Mouse (Mus musculus) heart, embryonic 14.5 days (tissue): ENCODE results near the gene Zfp526. TPM values are rescaled to one million over a fixed set of nuclear protein-coding genes. Genes with fewer than 3 reads are reported as not detected.

Experiments used
- ATAC-seq: fragments of 200-750 bp; cut with Nextera tagmentation; 2 replicates; pipeline ENCODE4 v1.8.0; 2017; ENCODE audit warnings: low read depth, moderate TSS enrichment; ENCODE audit not compliant: insufficient number of reproducible peaks, insufficient read depth, low FRiP score
- H3K27ac ChIP-seq, 2 experiments: fragments of 200-500 bp in 1 of 2; fragments of 300-500 bp in 1 of 2; sonication (generic) in 1 of 2; replicated peaks in 1 of 2; 2 replicates each; pipeline ENCODE4 v1.5.1; 2012 to 2014; ENCODE audit warnings: low read depth in 2 of 2, low read length in 2 of 2, control low read depth in 1 of 2, mild to moderate bottlenecking in 1 of 2, mixed read lengths in 1 of 2; ENCODE audit not compliant: control insufficient read depth in 1 of 2, insufficient read depth in 1 of 2
- H3K27me3 ChIP-seq: fragments of 300-500 bp; sonication (generic); 2 replicates; pipeline ENCODE4 v1.6.1; 2014; ENCODE audit warnings: mild to moderate bottlenecking, low read length, control low read depth; ENCODE audit not compliant: control insufficient read depth, insufficient read depth
- H3K36me3 ChIP-seq: fragments of 300-500 bp; sonication (generic); 2 replicates; pipeline ENCODE4 v1.6.1; 2014; ENCODE audit warnings: mild to moderate bottlenecking, control low read depth, low read length, mixed read lengths; ENCODE audit not compliant: control insufficient read depth, insufficient read depth
- H3K4me1 ChIP-seq, 2 experiments: fragments of 200-500 bp in 1 of 2; fragments of 300-500 bp in 1 of 2; sonication (generic) in 1 of 2; 2 replicates each; pipeline ENCODE4 v1.6.1; 2012 to 2014; ENCODE audit warnings: low read length in 2 of 2, control low read depth in 1 of 2, mixed read lengths in 1 of 2; ENCODE audit not compliant: control insufficient read depth in 2 of 2, insufficient read depth in 2 of 2
- H3K4me2 ChIP-seq: fragments of 300-500 bp; sonication (generic); 2 replicates; pipeline ENCODE4 v1.6.1; 2014; ENCODE audit warnings: mild to moderate bottlenecking, low read length
- H3K4me3 ChIP-seq, 2 experiments: fragments of 200-500 bp in 1 of 2; fragments of 300-500 bp in 1 of 2; sonication (generic) in 1 of 2; 2 replicates each; pipeline ENCODE4 v1.5.1; 2012 to 2014; ENCODE audit warnings: low read length in 2 of 2, mild to moderate bottlenecking in 2 of 2, control low read depth in 1 of 2, low read depth in 1 of 2, moderate library complexity in 1 of 2; ENCODE audit not compliant: control insufficient read depth in 1 of 2, insufficient read depth in 1 of 2
- H3K9ac ChIP-seq: fragments of 300-500 bp; sonication (generic); 2 replicates; pipeline ENCODE4 v1.6.1; 2014; ENCODE audit warnings: mild to moderate bottlenecking, low read length
- H3K9me3 ChIP-seq: fragments of 300-500 bp; sonication (generic); 2 replicates; pipeline ENCODE4 v1.6.1; 2016; ENCODE audit warnings: low read length, control low read depth; ENCODE audit not compliant: control insufficient read depth
- WGBS: fragments of 180-500 bp; shearing (Covaris S2); extraction: QIAGEN DNeasy Blood & Tissue Kit; methylation state at CpG from one replicate; pipeline ENCODE4 v1.1.7; 2014; 5-methylcytosine and 5-hydroxymethylcytosine counted together
- polyA plus RNA-seq: library from polyadenylated mRNA; unstranded; fragments of >200 nt; fragmentation: Nextera tagmentation; extraction: Ambion mirVana; gene quantifications from 2 replicates; pipeline ENCODE4 v1.2.1, GENCODE M21; 2014

Gene Zfp526
- polyA plus RNA-seq, 1 experiment from 2014 or later: 2.3 TPM

- Histone ChIP-seq H3K27me3 (peaks cover 86% of the 10 kb centered on the region), H3K36me3 (no peaks in the 10 kb centered on the region), H3K4me2 (peak overlapping the region; percentile 18; the same call in 1 of the 2 replicates), H3K4me3 (peak overlapping the region in 1 of 2 experiments; percentile 4; a peak in 1 of 4 replicates), H3K27ac (no peak overlapping the region), H3K9me3 (no peaks in the 10 kb centered on the region), H3K4me1 (peaks cover 0 to 9% of the 10 kb centered on the region in 2 experiments; a peak in 1 of 4 replicates), H3K9ac (no peak overlapping the region)
- no peak for ATAC-seq
- WGBS: 2% methylated on average over 15 of the region's 15 CpGs
These were observed 39.9 kb upstream of the Zfp526 start for GRCm38 (mm10) chr7:25181331-25181790.

- H3K36me3 ChIP-seq: no peaks in the 10 kb centered on the region
- no peak for ATAC-seq
- no peak overlapping the region for H3K9ac ChIP-seq
- peaks cover 84% of the 10 kb centered on the region for H3K27me3 ChIP-seq
- no peaks in the 10 kb centered on the region for H3K9me3 ChIP-seq
- peak overlapping the region; percentile 18; the same call in 1 of the 2 replicates for H3K4me2 ChIP-seq
- peaks cover 0 to 9% of the 10 kb centered on the region in 2 experiments; a peak in 1 of 4 replicates for H3K4me1 ChIP-seq
- peak overlapping the region in 1 of 2 experiments; percentile 4; a peak in 1 of 4 replicates for H3K4me3 ChIP-seq
- WGBS: 6% methylated on average over 21 of the region's 21 CpGs
- no peak overlapping the region for H3K27ac ChIP-seq
These were observed 39.4 kb upstream of the Zfp526 start for GRCm38 (mm10) chr7:25181814-25182213.

DNA sequence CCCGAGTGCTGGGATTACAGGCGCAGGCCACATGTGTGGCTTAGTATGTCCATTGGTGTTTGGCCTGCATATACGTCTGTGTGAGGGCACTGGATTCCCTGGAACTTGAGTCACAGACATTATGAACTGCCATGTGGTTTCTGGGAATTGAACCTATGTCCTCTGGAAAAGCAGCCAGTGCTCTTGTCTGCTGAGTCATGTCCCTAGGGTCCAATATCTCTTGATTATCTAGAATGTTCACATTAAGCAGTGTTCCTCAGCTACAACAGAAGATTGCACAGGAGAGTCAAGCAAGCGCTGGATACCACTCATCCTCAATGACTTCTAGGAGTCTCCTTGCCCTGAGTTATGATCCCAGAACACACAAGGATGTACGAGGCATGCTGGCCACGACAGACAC, 37.1 kb upstream of the Zfp526 start:
- Histone ChIP-seq H3K36me3 (no peaks in the 10 kb centered on the region), H3K9ac (no peak overlapping the region), H3K4me1 (0 out of 4 replicates have a peak, but pooled peaks cover 0 to under 1% of the 10 kb centered on the region in 2 experiments), H3K27ac (no peak overlapping the region), H3K4me3 (no peak overlapping the region), H3K27me3 (peaks cover 63% of the 10 kb centered on the region), H3K9me3 (no peaks in the 10 kb centered on the region), H3K4me2 (no peak overlapping the region)
- 70% methylated on average over 6 of the region's 6 CpGs for WGBS
- no peak for ATAC-seq

DNA sequence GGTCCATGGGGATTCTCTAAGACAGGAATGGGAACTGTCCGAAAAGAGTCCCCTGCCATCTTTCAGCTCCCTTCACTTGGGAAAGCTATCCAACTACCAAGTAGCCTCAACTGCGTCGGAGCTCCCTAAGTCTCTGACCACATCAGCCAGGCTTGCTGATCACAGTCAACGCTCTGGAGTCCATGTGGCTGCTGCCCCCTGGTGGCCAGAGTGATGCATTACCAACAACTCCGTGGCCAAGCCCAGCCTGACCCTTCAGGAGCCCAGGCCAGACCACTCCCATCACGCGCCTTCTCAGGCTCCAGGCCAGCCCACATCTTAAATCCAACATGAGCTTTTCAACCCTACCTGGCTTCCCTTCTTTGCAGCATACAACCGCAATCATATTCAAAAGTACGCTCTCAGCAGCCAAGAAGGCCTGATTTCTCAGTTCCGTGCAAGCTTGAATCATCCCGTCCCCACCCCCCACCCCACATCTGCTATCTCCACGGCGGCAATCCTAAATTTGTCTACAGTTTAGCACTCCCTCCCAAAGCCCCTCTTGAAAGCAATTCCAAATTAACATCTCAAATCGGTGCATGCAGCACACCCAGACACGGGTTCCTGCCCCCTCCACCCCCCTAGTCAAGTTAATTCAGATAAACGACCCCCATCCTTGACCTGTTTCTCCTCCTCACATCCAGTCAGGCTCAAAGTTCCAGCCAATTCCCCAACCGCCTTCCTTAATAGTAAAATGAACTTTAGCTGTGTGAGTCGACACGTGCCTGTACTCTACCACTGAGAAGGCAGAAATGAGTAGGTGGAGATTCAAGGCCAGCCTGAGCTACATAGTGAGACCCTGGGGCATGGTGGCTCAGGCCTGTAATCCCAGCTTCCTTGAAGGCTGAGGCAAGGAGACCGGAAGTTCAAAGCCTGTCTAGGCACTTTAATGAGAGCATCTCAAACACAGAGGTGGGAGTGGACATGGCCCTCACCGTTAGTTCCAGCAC, 33.3 kb upstream of the Zfp526 start:
- peak; percentile 59; the same call in 1 of the 2 replicates for ATAC-seq
- Histone ChIP-seq H3K27ac (no peak overlapping the region), H3K4me1 (no peaks in the 10 kb centered on the region), H3K9me3 (no peaks in the 10 kb centered on the region), H3K4me2 (no peak overlapping the region), H3K27me3 (peaks cover 25% of the 10 kb centered on the region), H3K36me3 (no peaks in the 10 kb centered on the region), H3K4me3 (no peak overlapping the region), H3K9ac (no peak overlapping the region)
- 20% methylated on average over 21 of the region's 21 CpGs for WGBS

DNA sequence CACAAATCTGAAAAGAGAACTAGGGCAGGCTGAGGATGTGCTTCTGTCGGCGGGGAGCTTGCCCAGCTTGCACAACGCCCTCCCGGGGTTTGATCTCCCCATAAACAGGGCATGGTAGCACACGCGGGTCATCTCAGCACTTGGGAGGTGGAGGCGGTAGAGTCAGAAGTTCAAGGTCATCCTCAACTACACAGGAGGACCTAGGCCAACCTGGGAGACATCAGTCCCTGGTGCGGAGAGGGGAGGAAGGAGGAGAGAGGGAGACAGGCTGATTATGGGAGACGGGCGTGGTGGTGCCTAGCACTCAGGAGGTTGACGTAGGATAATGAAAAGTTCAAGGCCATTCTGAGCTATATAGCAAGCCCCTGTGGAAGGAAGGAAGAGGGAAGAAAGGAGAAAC, 30.4 kb upstream of the Zfp526 start:
- H3K4me3 ChIP-seq: no peak overlapping the region
- H3K4me1 ChIP-seq: no peaks in the 10 kb centered on the region
- peaks cover 5% of the 10 kb centered on the region; the same call in 1 of the 2 replicates for H3K27me3 ChIP-seq
- no peaks in the 10 kb centered on the region for H3K9me3 ChIP-seq
- no peaks in the 10 kb centered on the region for H3K36me3 ChIP-seq
- H3K4me2 ChIP-seq: no peak overlapping the region
- ATAC-seq: no peak
- WGBS: 78% methylated on average over 11 of the region's 11 CpGs
- no peak overlapping the region for H3K27ac ChIP-seq
- no peak overlapping the region for H3K9ac ChIP-seq

DNA sequence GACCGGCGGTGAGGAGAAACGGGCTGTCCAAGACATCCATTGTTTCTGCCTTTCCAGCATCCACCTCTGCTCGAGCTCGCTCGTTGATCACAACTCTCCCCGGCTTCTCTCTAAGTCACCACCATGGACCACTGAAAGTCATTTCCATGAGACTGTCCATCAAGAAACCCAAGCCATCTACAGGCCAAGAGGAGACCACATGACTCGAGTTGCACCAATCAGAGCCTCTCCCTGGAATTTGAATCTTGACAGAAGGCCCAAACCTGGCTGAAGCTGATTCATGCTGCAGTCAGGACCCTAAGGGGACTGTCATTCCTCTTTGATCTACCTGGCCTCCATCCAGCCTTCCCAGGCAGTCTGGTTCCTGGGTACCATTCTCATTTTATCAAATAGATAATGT, 29.1 kb upstream of the Zfp526 start:
- ATAC-seq: no peak
- H3K4me2 ChIP-seq: no peak overlapping the region
- H3K27me3 ChIP-seq: no peaks in the 10 kb centered on the region
- no peaks in the 10 kb centered on the region for H3K4me1 ChIP-seq
- no peak overlapping the region for H3K4me3 ChIP-seq
- 72% methylated on average over 8 of the region's 8 CpGs for WGBS
- no peak overlapping the region for H3K9ac ChIP-seq
- H3K27ac ChIP-seq: no peak overlapping the region
- no peaks in the 10 kb centered on the region for H3K36me3 ChIP-seq
- no peaks in the 10 kb centered on the region for H3K9me3 ChIP-seq

- no peaks in the 10 kb centered on the region for H3K27me3 ChIP-seq
- 72% methylated on average over 3 of the region's 3 CpGs for WGBS
- H3K27ac ChIP-seq: no peak overlapping the region
- no peak overlapping the region for H3K4me3 ChIP-seq
- no peak for ATAC-seq
- H3K9ac ChIP-seq: no peak overlapping the region
- 0 out of 2 replicates have a peak, but pooled peaks cover 3% of the 10 kb centered on the region for H3K9me3 ChIP-seq
- no peaks in the 10 kb centered on the region for H3K36me3 ChIP-seq
- no peak overlapping the region for H3K4me2 ChIP-seq
- H3K4me1 ChIP-seq: peaks cover 3 to 8% of the 10 kb centered on the region in 2 experiments; a peak in 3 of 4 replicates
These were observed 26.1 kb upstream of the Zfp526 start for GRCm38 (mm10) chr7:25195148-25195547.
